Mouse (Mus musculus): ENCODE measurements at regions not wholly inside any gene's neighbourhood (a gene's known extent, or its start where the extent isn't known, plus 50 kb on each side); places are given as distances from the start of the nearest gene placed in this dataset.
A peak's percentile ranks its signal among the peaks of the same experiment; 100 is the strongest.

DNA sequence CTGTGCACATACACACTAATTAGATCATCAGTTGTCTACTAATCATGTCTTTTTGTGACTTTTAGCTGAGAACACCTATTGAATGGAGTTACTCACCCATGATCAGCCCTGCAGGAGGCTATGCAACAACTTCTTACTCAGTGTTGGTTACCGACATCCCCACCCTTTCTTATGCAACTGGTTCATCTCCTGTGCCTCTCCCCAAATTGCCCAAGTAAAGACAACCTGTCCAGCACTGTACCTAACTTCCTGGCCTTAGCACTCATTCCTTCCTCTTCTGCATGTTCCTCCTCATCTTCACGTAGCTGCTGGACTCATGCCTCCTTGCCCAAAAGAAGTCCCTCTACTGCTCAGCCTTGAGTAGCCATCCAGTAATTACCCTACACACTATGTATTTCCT lies 76.2 kb upstream of the Klf7 start:
- no peaks in the 10 kb centered on the region for H3K27me3 ChIP-seq (replicated peaks)
- H3K9ac ChIP-seq (ENCODE audit: insufficient read depth, low read depth): no peak overlapping the region
- TF ChIP-seq POLR2A (IDR thresholded peaks at IDR 0.05; ENCODE audit: low read depth, low read length) (no peak), E2F4 (IDR thresholded peaks at IDR 0.05; ENCODE audit: insufficient replicate concordance, low read depth, low read length) (no peak)
- H3K27ac ChIP-seq (ENCODE audit: insufficient read depth, low read depth): no peak overlapping the region
- H3K9me3 ChIP-seq (replicated peaks; ENCODE audit: low read length): no peaks in the 10 kb centered on the region
- H3K36me3 ChIP-seq (replicated peaks in 1 of 2; ENCODE audit: control insufficient read depth in 1 of 2, insufficient read depth in 1 of 2, low read length in 1 of 2): no peaks in the 10 kb centered on the region
- H3K4me1 ChIP-seq (ENCODE audit: control insufficient read depth in 1 of 2, insufficient read depth in 2 of 2): peaks cover 17 to 34% of the 10 kb centered on the region in 2 experiments
- no peak for DNase-seq (ENCODE audit: extremely low read depth)
- no peak overlapping the region for H3K4me2 ChIP-seq (ENCODE audit: insufficient read depth, low read depth, poor library complexity, severe bottlenecking)
- in situ Hi-C loops (cut with MboI; ENCODE audit: low pct_ligation_motif_present, low pct_unique_long_range_greater_than_20kb, low sequenced_read_pairs) (loop anchor here (10.0 kb wide), 2 partner anchors 74 to 106 kb away; partner anchors contain the start of gene Klf7), dilution Hi-C loops (cut with MboI; ENCODE audit: extremely low pct_ligation_motif_present, extremely low pct_unique_long_range_greater_than_20kb, low sequenced_read_pairs) (no loop called here)
- no peak overlapping the region for H3K4me3 ChIP-seq (replicated peaks in 1 of 3; ENCODE audit: low read depth in 2 of 3, low read length in 2 of 3, poor library complexity in 1 of 3)
- H3K79me2 ChIP-seq (replicated peaks; ENCODE audit: control insufficient read depth, extremely low read depth, insufficient read depth, poor library complexity, severe bottlenecking): no peaks in the 10 kb centered on the region

DNA sequence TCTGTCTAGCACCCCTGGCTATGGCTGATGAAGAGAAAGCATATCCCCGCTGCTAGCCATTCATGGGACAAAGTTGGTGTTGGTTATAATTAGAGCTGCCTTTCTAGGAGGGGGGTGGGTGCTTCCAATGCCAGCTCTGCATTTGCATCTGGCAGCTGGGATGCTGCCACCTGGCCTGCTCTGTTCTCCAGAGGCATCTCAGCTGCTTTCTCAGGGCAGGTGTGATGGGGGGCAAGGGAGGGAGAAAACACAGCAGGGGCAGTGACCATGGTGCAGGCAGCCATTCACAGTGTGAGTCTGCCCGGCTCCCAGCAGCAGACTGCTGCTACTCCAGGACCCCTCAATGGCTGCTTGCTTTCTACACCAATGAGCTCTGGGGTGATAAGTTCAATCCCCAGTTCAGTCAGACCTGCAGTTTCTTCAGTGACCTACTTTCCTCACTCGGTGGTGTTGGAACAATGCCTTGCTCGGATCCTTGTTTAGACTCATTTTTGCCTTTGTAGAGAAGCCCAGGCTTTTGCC lies 73.9 kb upstream of the Klf7 start:
- peaks cover 29 to 57% of the 10 kb centered on the region in 2 experiments for H3K4me1 ChIP-seq (ENCODE audit: control insufficient read depth in 1 of 2, insufficient read depth in 2 of 2)

DNA sequence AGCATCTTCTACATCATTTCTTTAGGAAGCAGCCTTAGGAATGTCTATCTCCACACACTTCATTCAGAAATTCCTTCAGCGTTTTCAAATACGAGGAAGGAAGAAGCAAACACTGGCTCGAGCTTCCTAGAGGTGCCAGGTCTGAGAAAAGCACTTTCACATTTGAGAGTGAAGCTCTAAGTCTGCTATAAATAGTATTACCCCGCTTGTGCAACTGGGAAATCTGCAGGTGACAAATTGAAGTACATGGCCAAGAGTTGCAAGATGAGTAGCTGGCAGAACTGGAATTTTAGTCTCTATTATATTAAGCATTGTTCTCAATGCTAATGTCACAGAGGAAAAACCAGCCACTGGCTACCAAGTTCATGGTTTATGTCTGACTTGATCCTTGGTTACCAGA lies 73.2 kb upstream of the Klf7 start:
- in situ Hi-C loops (cut with MboI; ENCODE audit: low pct_ligation_motif_present, low pct_unique_long_range_greater_than_20kb, low sequenced_read_pairs): loop anchor here (10.0 kb wide), 2 partner anchors 70 to 110 kb away; partner anchors contain the start of gene Klf7
- Histone ChIP-seq H3K9me3 (replicated peaks; ENCODE audit: low read length) (no peaks in the 10 kb centered on the region), H3K4me1 (ENCODE audit: control insufficient read depth in 1 of 2, insufficient read depth in 2 of 2) (peaks cover 32 to 64% of the 10 kb centered on the region in 2 experiments), H3K79me2 (replicated peaks; ENCODE audit: control insufficient read depth, extremely low read depth, insufficient read depth, poor library complexity, severe bottlenecking) (no peaks in the 10 kb centered on the region), H3K27ac (ENCODE audit: insufficient read depth, low read depth) (no peak overlapping the region), H3K4me3 (replicated peaks in 1 of 3; ENCODE audit: low read depth in 2 of 3, low read length in 2 of 3, poor library complexity in 1 of 3) (no peak overlapping the region), H3K9ac (ENCODE audit: insufficient read depth, low read depth) (no peak overlapping the region), H3K27me3 (replicated peaks) (no peaks in the 10 kb centered on the region), H3K36me3 (replicated peaks in 1 of 2; ENCODE audit: control insufficient read depth in 1 of 2, insufficient read depth in 1 of 2, low read length in 1 of 2) (no peaks in the 10 kb centered on the region), H3K4me2 (ENCODE audit: insufficient read depth, low read depth, poor library complexity, severe bottlenecking) (peak overlapping the region; percentile 22; the same call in 1 of the 2 replicates)
- DNase-seq (ENCODE audit: extremely low read depth): no peak
- dilution Hi-C loops (cut with MboI; ENCODE audit: extremely low pct_ligation_motif_present, extremely low pct_unique_long_range_greater_than_20kb, low sequenced_read_pairs): no loop called here
- TF ChIP-seq BHLHE40 (IDR thresholded peaks at IDR 0.05; ENCODE audit: low read depth, low read length) (0 out of 2 replicates have a peak, but pooled peaks have one; percentile 19), TBP (conservative IDR thresholded peaks at IDR 0.05; ENCODE audit: low read depth, low read length) (no peak)

More for the DNA sequence above, 73.9 kb upstream of the Klf7 start:
- DNase-seq (ENCODE audit: extremely low read depth): no peak
- TF ChIP-seq MYC (IDR thresholded peaks at IDR 0.05; ENCODE audit: low read depth, low read length) (no peak), HCFC1 (IDR thresholded peaks at IDR 0.05; ENCODE audit: low read depth, low read length) (no peak), ETS1 (conservative IDR thresholded peaks at IDR 0.05; ENCODE audit: low read depth, low read length) (peak; percentile 34; the same call in 1 of the 2 replicates), ZNF384 (IDR thresholded peaks at IDR 0.05; ENCODE audit: low read depth, low read length) (no peak), CTCF (conservative IDR thresholded peaks at IDR 0.05 in 1 of 2, IDR thresholded peaks at IDR 0.05 in 1 of 2; ENCODE audit: low read depth in 2 of 2, low read length in 2 of 2) (no peak), JUND (conservative IDR thresholded peaks at IDR 0.05; ENCODE audit: low read depth, low read length) (no peak), EP300 (IDR thresholded peaks at IDR 0.05; ENCODE audit: low read length) (no peak), POLR2A (IDR thresholded peaks at IDR 0.05; ENCODE audit: low read depth, low read length) (no peak), CHD1 (IDR thresholded peaks at IDR 0.05; ENCODE audit: low read depth, low read length) (no peak), TCF12 (IDR thresholded peaks at IDR 0.05; ENCODE audit: low read depth, low read length) (peak; percentile 72; the same call in 1 of the 2 replicates), MAFK (IDR thresholded peaks at IDR 0.05; ENCODE audit: insufficient replicate concordance, low read length) (no peak), JUN (IDR thresholded peaks at IDR 0.05; ENCODE audit: insufficient read depth, low read depth, low read length) (no peak)
- H3K4me2 ChIP-seq (ENCODE audit: insufficient read depth, low read depth, poor library complexity, severe bottlenecking): no peak overlapping the region
- no peaks in the 10 kb centered on the region for H3K36me3 ChIP-seq (replicated peaks in 1 of 2; ENCODE audit: control insufficient read depth in 1 of 2, insufficient read depth in 1 of 2, low read length in 1 of 2)
- no peak overlapping the region for H3K9ac ChIP-seq (ENCODE audit: insufficient read depth, low read depth)
- in situ Hi-C loops (cut with MboI; ENCODE audit: low pct_ligation_motif_present, low pct_unique_long_range_greater_than_20kb, low sequenced_read_pairs) (loop anchor here (10.0 kb wide), 2 partner anchors 71 to 109 kb away; partner anchors contain the start of gene Klf7), dilution Hi-C loops (cut with MboI; ENCODE audit: extremely low pct_ligation_motif_present, extremely low pct_unique_long_range_greater_than_20kb, low sequenced_read_pairs) (no loop called here)
- no peak overlapping the region for H3K27ac ChIP-seq (ENCODE audit: insufficient read depth, low read depth)
- H3K79me2 ChIP-seq (replicated peaks; ENCODE audit: control insufficient read depth, extremely low read depth, insufficient read depth, poor library complexity, severe bottlenecking): no peaks in the 10 kb centered on the region
- no peaks in the 10 kb centered on the region for H3K9me3 ChIP-seq (replicated peaks; ENCODE audit: low read length)
- H3K27me3 ChIP-seq (replicated peaks): no peaks in the 10 kb centered on the region
- no peak overlapping the region for H3K4me3 ChIP-seq (replicated peaks in 1 of 3; ENCODE audit: low read depth in 2 of 3, low read length in 2 of 3, poor library complexity in 1 of 3)

Measured in CH12.LX (cell line).